Mouse (Mus musculus): ENCODE measurements around the gene Lsm5. TPM values are rescaled to one million over a fixed set of nuclear protein-coding genes. Genes with fewer than 3 reads are reported as not detected.

Lsm5 gene
- total RNA-seq (2014; rRNA removed) (67.2 and 68.4 TPM in 2 replicates), polyA plus RNA-seq (2015; fragmentation: Nextera tagmentation; extraction: Ambion mirVana) (91.7 and 129 TPM in 2 replicates)

- Histone ChIP-seq H3K4me3 (ENCODE audit: low read depth, low read length) (peak within 1 kb of the TSS; percentile 77), H3K27ac (ENCODE audit: low read depth, low read length) (no peak within 1 kb of the TSS), H3K36me3 (ENCODE audit: insufficient read depth) (no peaks in the 10 kb centered on the region), H3K4me1 (ENCODE audit: insufficient read depth) (peaks cover 7% of the 10 kb centered on the region), H3K4me2 (ENCODE audit: low read depth) (peak within 1 kb of the TSS; percentile 76), H3K9me3 (ENCODE audit: low read length) (no peaks in the 10 kb centered on the region), H3K9ac (peak within 1 kb of the TSS; percentile 53), H3K27me3 (ENCODE audit: insufficient read depth, low read length) (no peaks in the 10 kb centered on the region)
- WGBS: 1% methylated on average over 46 of the region's 46 CpGs
- DNase-seq (peak; percentile 93), ATAC-seq (peak; percentile 97)
- no peak for TF ChIP-seq CTCF (IDR thresholded peaks at IDR 0.05; ENCODE audit: low read depth)
Observed at GRCm38 (mm10) chr6:56703931-56704900, at the start of gene Lsm5. Gene Lsm5 (minus strand): TSS chr6:56704710.

GRCm38 (mm10) chr6:56753719-56754118 is 49.2 kb upstream of the Lsm5 start:
- Histone ChIP-seq H3K4me1 (ENCODE audit: insufficient read depth) (no peaks in the 10 kb centered on the region), H3K4me3 (ENCODE audit: low read depth, low read length) (no peak overlapping the region), H3K36me3 (ENCODE audit: insufficient read depth) (peaks cover 35% of the 10 kb centered on the region), H3K27me3 (ENCODE audit: insufficient read depth, low read length) (no peaks in the 10 kb centered on the region), H3K9me3 (ENCODE audit: low read length) (no peaks in the 10 kb centered on the region), H3K4me2 (ENCODE audit: low read depth) (no peak overlapping the region), H3K27ac (ENCODE audit: low read depth, low read length) (no peak overlapping the region), H3K9ac (no peak overlapping the region)
- WGBS: 89% methylated on average over 3 of the region's 3 CpGs
- DNase-seq (no peak), ATAC-seq (no peak)
- TF ChIP-seq CTCF (IDR thresholded peaks at IDR 0.05; ENCODE audit: low read depth): no peak

- Histone ChIP-seq H3K9ac (no peak overlapping the region), H3K4me1 (ENCODE audit: insufficient read depth) (no peaks in the 10 kb centered on the region), H3K4me2 (ENCODE audit: low read depth) (no peak overlapping the region), H3K36me3 (ENCODE audit: insufficient read depth) (peaks cover 11% of the 10 kb centered on the region; the same call in 1 of the 2 replicates), H3K27ac (ENCODE audit: low read depth, low read length) (no peak overlapping the region), H3K4me3 (ENCODE audit: low read depth, low read length) (no peak overlapping the region), H3K27me3 (ENCODE audit: insufficient read depth, low read length) (no peaks in the 10 kb centered on the region), H3K9me3 (ENCODE audit: low read length) (no peaks in the 10 kb centered on the region)
- WGBS: 26% methylated on average over 5 of the region's 5 CpGs
- DNase-seq (peak; percentile 47), ATAC-seq (no peak)
- TF ChIP-seq CTCF (IDR thresholded peaks at IDR 0.05; ENCODE audit: low read depth): no peak
Observed at GRCm38 (mm10) chr6:56745950-56746543, 41.5 kb upstream of the Lsm5 start.

- H3K27ac ChIP-seq (ENCODE audit: low read depth, low read length): no peak overlapping the region
- 54% methylated on average over 2 of the region's 2 CpGs for WGBS
- no peak for TF ChIP-seq CTCF (IDR thresholded peaks at IDR 0.05; ENCODE audit: low read depth)
- DNase-seq (peak; percentile 19), ATAC-seq (no peak)
- peaks cover 62% of the 10 kb centered on the region for H3K36me3 ChIP-seq (ENCODE audit: insufficient read depth)
- H3K9me3 ChIP-seq (ENCODE audit: low read length): no peaks in the 10 kb centered on the region
- no peak overlapping the region for H3K4me3 ChIP-seq (ENCODE audit: low read depth, low read length)
- no peak overlapping the region for H3K9ac ChIP-seq
- H3K4me2 ChIP-seq (ENCODE audit: low read depth): no peak overlapping the region
- no peaks in the 10 kb centered on the region for H3K27me3 ChIP-seq (ENCODE audit: insufficient read depth, low read length)
- H3K4me1 ChIP-seq (ENCODE audit: insufficient read depth): no peaks in the 10 kb centered on the region
Observed at GRCm38 (mm10) chr6:56732545-56732944, 28.0 kb upstream of the Lsm5 start.

GRCm38 (mm10) chr6:56720877-56721276 is 16.4 kb upstream of the Lsm5 start:
- ATAC-seq: no peak
- no peak for DNase-seq
- WGBS: 58% methylated on average over 3 of the region's 3 CpGs
- H3K4me3 ChIP-seq (ENCODE audit: low read depth, low read length): no peak overlapping the region
- H3K4me2 ChIP-seq (ENCODE audit: low read depth): no peak overlapping the region
- H3K9me3 ChIP-seq (ENCODE audit: low read length): no peaks in the 10 kb centered on the region
- no peak overlapping the region for H3K27ac ChIP-seq (ENCODE audit: low read depth, low read length)
- peaks cover 14% of the 10 kb centered on the region for H3K36me3 ChIP-seq (ENCODE audit: insufficient read depth)
- no peak overlapping the region for H3K9ac ChIP-seq
- H3K4me1 ChIP-seq (ENCODE audit: insufficient read depth): peaks cover 3% of the 10 kb centered on the region; the same call in 1 of the 2 replicates
- H3K27me3 ChIP-seq (ENCODE audit: insufficient read depth, low read length): no peaks in the 10 kb centered on the region
- no peak for TF ChIP-seq CTCF (IDR thresholded peaks at IDR 0.05; ENCODE audit: low read depth)

- H3K4me2 ChIP-seq (ENCODE audit: low read depth): no peak overlapping the region
- H3K4me3 ChIP-seq (ENCODE audit: low read depth, low read length): no peak overlapping the region
- no peaks in the 10 kb centered on the region for H3K27me3 ChIP-seq (ENCODE audit: insufficient read depth, low read length)
- no peak overlapping the region for H3K27ac ChIP-seq (ENCODE audit: low read depth, low read length)
- no peaks in the 10 kb centered on the region for H3K9me3 ChIP-seq (ENCODE audit: low read length)
- H3K9ac ChIP-seq: no peak overlapping the region
- 79% methylated on average over 1 of the region's 1 CpGs for WGBS
- no peak for TF ChIP-seq CTCF (IDR thresholded peaks at IDR 0.05; ENCODE audit: low read depth)
- H3K36me3 ChIP-seq (ENCODE audit: insufficient read depth): peaks cover 6% of the 10 kb centered on the region
- DNase-seq (no peak), ATAC-seq (no peak)
- peaks cover 3% of the 10 kb centered on the region; the same call in 1 of the 2 replicates for H3K4me1 ChIP-seq (ENCODE audit: insufficient read depth)
Observed at GRCm38 (mm10) chr6:56719071-56719470, 14.6 kb upstream of the Lsm5 start.

GRCm38 (mm10) chr6:56715270-56715666 is 10.8 kb upstream of the Lsm5 start:
- Histone ChIP-seq H3K9me3 (ENCODE audit: low read length) (no peaks in the 10 kb centered on the region), H3K4me1 (ENCODE audit: insufficient read depth) (peaks cover 3% of the 10 kb centered on the region; the same call in 1 of the 2 replicates), H3K9ac (peak overlapping the region; percentile 90), H3K4me2 (ENCODE audit: low read depth) (peak overlapping the region; percentile 64), H3K27ac (ENCODE audit: low read depth, low read length) (peak overlapping the region; percentile 96), H3K36me3 (ENCODE audit: insufficient read depth) (no peaks in the 10 kb centered on the region), H3K4me3 (ENCODE audit: low read depth, low read length) (peak overlapping the region; percentile 88), H3K27me3 (ENCODE audit: insufficient read depth, low read length) (no peaks in the 10 kb centered on the region)
- DNase-seq (peak; percentile 82), ATAC-seq (no peak; the same call in 1 of the 2 replicates)
- TF ChIP-seq CTCF (IDR thresholded peaks at IDR 0.05; ENCODE audit: low read depth): no peak
- under 1% methylated on average over 25 of the region's 25 CpGs for WGBS
